Mouse (Mus musculus) lung, embryonic 16.5 days (tissue): ENCODE measurements around the gene Pigx. TPM values are rescaled to one million over a fixed set of nuclear protein-coding genes. Genes with fewer than 3 reads are reported as not detected.

Experiments
- ATAC-seq: fragments of 200-750 bp; cut with Nextera tagmentation; 2 replicates; pipeline ENCODE4 v1.8.0; 2017; ENCODE audit warnings: low read depth, mild to moderate bottlenecking, moderate library complexity
- H3K27ac ChIP-seq: fragments of 300-500 bp; sonication (generic); 2 replicates; pipeline ENCODE4 v1.5.1; 2014; ENCODE audit warnings: mild to moderate bottlenecking, control low read depth, low read length
- H3K27me3 ChIP-seq: fragments of 300-500 bp; sonication (generic); 2 replicates; pipeline ENCODE4 v1.6.1; 2014; ENCODE audit warnings: low read depth, low read length, mixed read lengths; ENCODE audit not compliant: control insufficient read depth, insufficient read depth
- H3K36me3 ChIP-seq: fragments of 300-500 bp; sonication (generic); 2 replicates; pipeline ENCODE4 v1.6.1; 2014; ENCODE audit warnings: low read length; ENCODE audit not compliant: control insufficient read depth, insufficient read depth
- H3K4me1 ChIP-seq: fragments of 300-500 bp; sonication (generic); replicated peaks from 2 replicates; pipeline ENCODE4 v1.6.1; 2014; ENCODE audit warnings: low read length, mixed read lengths; ENCODE audit not compliant: control insufficient read depth, insufficient read depth
- H3K4me2 ChIP-seq: fragments of 300-500 bp; sonication (generic); 2 replicates; pipeline ENCODE4 v1.6.1; 2014; ENCODE audit warnings: low read depth, low read length, control low read depth
- H3K4me3 ChIP-seq: fragments of 300-500 bp; sonication (generic); 2 replicates; pipeline ENCODE4 v1.5.1; 2014; ENCODE audit warnings: mild to moderate bottlenecking, low read length, control low read depth
- H3K9ac ChIP-seq: fragments of 300-500 bp; sonication (generic); 2 replicates; pipeline ENCODE4 v1.6.1; 2014; ENCODE audit warnings: low read length, control low read depth
- H3K9me3 ChIP-seq: fragments of 300-500 bp; sonication (generic); 2 replicates; pipeline ENCODE4 v1.6.1; 2016; ENCODE audit warnings: low read length; ENCODE audit not compliant: control insufficient read depth
- WGBS: fragments of 180-500 bp; shearing (Covaris S2); extraction: QIAGEN DNeasy Blood & Tissue Kit; methylation state at CpG from one replicate; pipeline ENCODE4 v1.1.7; 2014; 5-methylcytosine and 5-hydroxymethylcytosine counted together
- polyA plus RNA-seq: library from polyadenylated mRNA; unstranded; fragments of >200 nt; fragmentation: Nextera tagmentation; extraction: Ambion mirVana; gene quantifications from 2 replicates; pipeline ENCODE4 v1.2.1, GENCODE M21; 2015

Gene Pigx
- polyA plus RNA-seq = 84.6 and 85.1 TPM in 2 replicates

- 0% methylated on average over 34 of the region's 34 CpGs for WGBS
- ATAC-seq = peak; percentile 98
- H3K9me3 ChIP-seq = no peaks in the 10 kb centered on the region
- H3K4me3 ChIP-seq = peak within 1 kb of the TSS; percentile 70
- H3K9ac ChIP-seq = peak within 1 kb of the TSS; percentile 85
- peak within 1 kb of the TSS; percentile 83 for H3K4me2 ChIP-seq
- no peaks in the 10 kb centered on the region for H3K27me3 ChIP-seq
- H3K4me1 ChIP-seq = peaks cover 14% of the 10 kb centered on the region
- peaks cover 5% of the 10 kb centered on the region; the same call in 1 of the 2 replicates for H3K36me3 ChIP-seq
- H3K27ac ChIP-seq = peak within 1 kb of the TSS; percentile 77
Observed at GRCm38 (mm10) chr16:32099638-32100150, at the start of gene Pigx, which contains the start of gene Cep19. TSS of gene Pigx (minus strand) at chr16:32099740. TSS of gene Cep19 (plus strand) at chr16:32099800.

- Histone ChIP-seq H3K4me3 (0 out of 2 replicates have a peak overlapping the region, but pooled peaks have one; percentile 10), H3K27me3 (no peaks in the 10 kb centered on the region), H3K4me2 (peak overlapping the region; percentile 34; the same call in 1 of the 2 replicates), H3K36me3 (peaks cover 32% of the 10 kb centered on the region), H3K4me1 (no peaks in the 10 kb centered on the region), H3K9me3 (peaks cover 18% of the 10 kb centered on the region), H3K27ac (no peak overlapping the region), H3K9ac (no peak overlapping the region)
- ATAC-seq = 0 out of 2 replicates have a peak, but pooled peaks have one; percentile 47
- WGBS = 56% methylated on average over 10 of the region's 13 CpGs
Observed at GRCm38 (mm10) chr16:32147589-32148207, 48.2 kb upstream of the Pigx start.

GRCm38 (mm10) chr16:32144592-32144991, 45.1 kb upstream of the Pigx start:
- H3K27me3 ChIP-seq = no peaks in the 10 kb centered on the region
- peaks cover 39% of the 10 kb centered on the region for H3K36me3 ChIP-seq
- H3K4me2 ChIP-seq = no peak overlapping the region
- no peak overlapping the region for H3K4me3 ChIP-seq
- no peak overlapping the region for H3K9ac ChIP-seq
- 88% methylated on average over 17 of the region's 17 CpGs for whole genome bisulfite sequencing
- H3K9me3 ChIP-seq = peaks cover 20% of the 10 kb centered on the region
- H3K27ac ChIP-seq = no peak overlapping the region
- H3K4me1 ChIP-seq = no peaks in the 10 kb centered on the region
- no peak for ATAC-seq

GRCm38 (mm10) chr16:32143766-32144165, 44.2 kb upstream of the Pigx start:
- no peak overlapping the region for H3K9ac ChIP-seq
- no peak overlapping the region for H3K27ac ChIP-seq
- H3K9me3 ChIP-seq = peaks cover 20% of the 10 kb centered on the region
- no peaks in the 10 kb centered on the region for H3K27me3 ChIP-seq
- WGBS = 91% methylated on average over 15 of the region's 15 CpGs
- no peak overlapping the region for H3K4me2 ChIP-seq
- H3K4me1 ChIP-seq = no peaks in the 10 kb centered on the region
- ATAC-seq = no peak
- no peak overlapping the region for H3K4me3 ChIP-seq
- peaks cover 39% of the 10 kb centered on the region for H3K36me3 ChIP-seq

- Histone ChIP-seq H3K27ac (no peak overlapping the region), H3K27me3 (no peaks in the 10 kb centered on the region), H3K9me3 (peaks cover 12% of the 10 kb centered on the region), H3K4me3 (no peak overlapping the region), H3K9ac (no peak overlapping the region), H3K36me3 (peaks cover 19% of the 10 kb centered on the region), H3K4me1 (no peaks in the 10 kb centered on the region), H3K4me2 (no peak overlapping the region)
- ATAC-seq = no peak
- 67% methylated on average over 1 of the region's 1 CpGs for WGBS
Observed at GRCm38 (mm10) chr16:32138954-32139353, 39.4 kb upstream of the Pigx start.

- WGBS = 82% methylated on average over 7 of the region's 7 CpGs
- Histone ChIP-seq H3K9me3 (no peaks in the 10 kb centered on the region), H3K36me3 (no peaks in the 10 kb centered on the region), H3K4me3 (no peak overlapping the region), H3K4me2 (no peak overlapping the region), H3K27ac (no peak overlapping the region), H3K4me1 (no peaks in the 10 kb centered on the region), H3K27me3 (no peaks in the 10 kb centered on the region), H3K9ac (no peak overlapping the region)
- no peak for ATAC-seq
Observed at GRCm38 (mm10) chr16:32135842-32136357, 36.4 kb upstream of the Pigx start.

GRCm38 (mm10) chr16:32133148-32133547, 33.6 kb upstream of the Pigx start:
- WGBS = 60% methylated on average over 3 of the region's 3 CpGs
- H3K4me3 ChIP-seq = no peak overlapping the region
- H3K27ac ChIP-seq = no peak overlapping the region
- no peaks in the 10 kb centered on the region for H3K36me3 ChIP-seq
- no peak for ATAC-seq
- H3K4me2 ChIP-seq = no peak overlapping the region
- H3K9me3 ChIP-seq = no peaks in the 10 kb centered on the region
- no peaks in the 10 kb centered on the region for H3K4me1 ChIP-seq
- no peaks in the 10 kb centered on the region for H3K27me3 ChIP-seq
- no peak overlapping the region for H3K9ac ChIP-seq

- no peaks in the 10 kb centered on the region for H3K4me1 ChIP-seq
- H3K36me3 ChIP-seq = no peaks in the 10 kb centered on the region
- H3K27me3 ChIP-seq = no peaks in the 10 kb centered on the region
- peak overlapping the region; percentile 37 for H3K4me3 ChIP-seq
- ATAC-seq = peak; percentile 83
- peak overlapping the region; percentile 48 for H3K9ac ChIP-seq
- WGBS = 50% methylated on average over 16 of the region's 16 CpGs
- no peaks in the 10 kb centered on the region for H3K9me3 ChIP-seq
- H3K4me2 ChIP-seq = peak overlapping the region; percentile 50
- peak overlapping the region; percentile 77 for H3K27ac ChIP-seq
Observed at GRCm38 (mm10) chr16:32130190-32130826, 30.8 kb upstream of the Pigx start.
